26 mouse cellular contexts compared by ENCODE assay signal in genomic region chr9:20729451-20729850, GRCm38 (mm10). TPM values are rescaled to one million over a fixed set of nuclear protein-coding genes. Genes with fewer than 3 reads are reported as not detected.
DNase-seq lines count a peak whose midpoint lies in the region; ATAC-seq and TF ChIP-seq lines count a peak whose summit lies in the region.
"Had no signal": no experiment of that assay in that cellular context is flagged by ENCODE, and none has a peak within 500 bp of the region (broad histone marks: within the 10 kb centered on the region; RNA-seq: fewer than 3 reads in every experiment).

No protein-coding gene starts in this region.

- TF ChIP-seq CTCF in forebrain, postnatal 0 days (IDR thresholded peaks at IDR 0.05; ENCODE audit: low read depth), result 0 out of 2 replicates have a peak, but pooled peaks have one; percentile 7
- no peak for TF ChIP-seq CTCF in kidney, adult 2 months (conservative IDR thresholded peaks at IDR 0.05; ENCODE audit: insufficient read depth, insufficient read length, low read depth, low read length)
- no peak for TF ChIP-seq CTCF in midbrain, postnatal 0 days (IDR thresholded peaks at IDR 0.05)

- no peak for TF ChIP-seq POLR2A in kidney, adult 2 months (IDR thresholded peaks at IDR 0.05; ENCODE audit: low read depth, low read length)

- H3K27me3 ChIP-seq in forebrain, postnatal 0 days (ENCODE audit: insufficient read depth, low read length), result 0 out of 2 replicates have a peak, but pooled peaks cover 7% of the 10 kb centered on the region
- H3K27me3 ChIP-seq in forebrain, embryonic 15.5 days, result peaks cover 3% of the 10 kb centered on the region; the same call in 1 of the 2 replicates
- H3K27me3 ChIP-seq in kidney, adult 2 months (replicated peaks; ENCODE audit: control insufficient read depth, insufficient read depth, low read length), result peaks cover 3% of the 10 kb centered on the region; the same call in 1 of the 2 replicates
- no peaks in the 10 kb centered on the region for H3K27me3 ChIP-seq in midbrain, postnatal 0 days (ENCODE audit: insufficient read depth, low read length)
- H3K27me3 ChIP-seq in midbrain, embryonic 16.5 days (ENCODE audit: control insufficient read depth, insufficient read depth, low read depth, low read length), result no peaks in the 10 kb centered on the region

- H3K36me3 ChIP-seq in forebrain, postnatal 0 days (ENCODE audit: insufficient read depth), result no peaks in the 10 kb centered on the region
- no peaks in the 10 kb centered on the region for H3K36me3 ChIP-seq in forebrain, embryonic 15.5 days
- no peaks in the 10 kb centered on the region for H3K36me3 ChIP-seq in kidney, adult 2 months (ENCODE audit: control insufficient read depth, insufficient read depth, low read length)
- H3K36me3 ChIP-seq in midbrain, postnatal 0 days (ENCODE audit: insufficient read depth, low read length), result no peaks in the 10 kb centered on the region
- no peaks in the 10 kb centered on the region for H3K36me3 ChIP-seq in midbrain, embryonic 16.5 days (ENCODE audit: control insufficient read depth, insufficient read depth, low read length)
- H3K36me3 ChIP-seq: forebrain, embryonic 10.5 days; hindbrain, embryonic 13.5 days; limb, embryonic 12.5 days had no signal

- no peak overlapping the region for H3K4me2 ChIP-seq in forebrain, postnatal 0 days (ENCODE audit: low read depth)
- no peak overlapping the region for H3K4me2 ChIP-seq in forebrain, embryonic 15.5 days (replicated peaks)
- no peak overlapping the region for H3K4me2 ChIP-seq in midbrain, postnatal 0 days (ENCODE audit: low read depth, low read length, poor library complexity, severe bottlenecking)
- H3K4me2 ChIP-seq in midbrain, embryonic 16.5 days (ENCODE audit: low read length), result no peak overlapping the region
- H3K4me2 ChIP-seq: hindbrain, embryonic 13.5 days; limb, embryonic 12.5 days; liver, embryonic 11.5 days had no signal

- WGBS in forebrain, postnatal 0 days, result 27% methylated on average over 6 of the region's 6 CpGs
- 37% methylated on average over 6 of the region's 6 CpGs for WGBS in forebrain, embryonic 15.5 days
- 34% methylated on average over 6 of the region's 6 CpGs for WGBS in kidney, adult 2 months
- 41% methylated on average over 6 of the region's 6 CpGs for WGBS in midbrain, postnatal 0 days
- 48% methylated on average over 6 of the region's 6 CpGs for WGBS in midbrain, embryonic 16.5 days

- 0 out of 2 replicates have a peak, but pooled peaks cover 10% of the 10 kb centered on the region for H3K4me1 ChIP-seq in forebrain, postnatal 0 days (ENCODE audit: insufficient read depth)
- peaks cover 25% of the 10 kb centered on the region for H3K4me1 ChIP-seq in forebrain, embryonic 15.5 days
- H3K4me1 ChIP-seq in kidney, adult 2 months (ENCODE audit: control insufficient read depth, insufficient read depth, low read length), result no peaks in the 10 kb centered on the region
- H3K4me1 ChIP-seq in midbrain, postnatal 0 days (ENCODE audit: insufficient read depth, low read length), result peaks cover 12% of the 10 kb centered on the region; the same call in 1 of the 2 replicates
- peaks cover 23% of the 10 kb centered on the region for H3K4me1 ChIP-seq in midbrain, embryonic 16.5 days (ENCODE audit: control insufficient read depth, insufficient read depth, low read length)

- no peak overlapping the region for H3K4me3 ChIP-seq in forebrain, postnatal 0 days (ENCODE audit: low read depth, low read length)
- H3K4me3 ChIP-seq in forebrain, embryonic 15.5 days, result no peak overlapping the region
- no peak overlapping the region for H3K4me3 ChIP-seq in kidney, adult 2 months (ENCODE audit: insufficient read depth, low read depth, low read length)
- H3K4me3 ChIP-seq in midbrain, postnatal 0 days (ENCODE audit: low read depth, low read length), result no peak overlapping the region
- no peak overlapping the region for H3K4me3 ChIP-seq in midbrain, embryonic 16.5 days (ENCODE audit: low read depth, low read length)
- H3K4me3 ChIP-seq: forebrain, embryonic 10.5 days; hindbrain, embryonic 13.5 days; limb, embryonic 12.5 days; megakaryocyte, embryonic 14.5 days had no signal

- no peak for ATAC-seq in forebrain, postnatal 0 days
- no peak for ATAC-seq in forebrain, embryonic 15.5 days (replicated peaks)
- no peak for ATAC-seq in midbrain, postnatal 0 days (ENCODE audit: low FRiP score)
- ATAC-seq in midbrain, embryonic 16.5 days, result no peak
- ATAC-seq: activated CD4-positive, CD25-positive, alpha-beta regulatory T cell, adult 4 months; liver, postnatal 0 days had no signal

- peak; percentile 23 for DNase-seq in forebrain, postnatal 0 days
- DNase-seq in kidney, postnatal 4 days, result peak; percentile 52 to 62
- DNase-seq in kidney, adult 2 months, result no peak
- peak; percentile 53 for DNase-seq in midbrain, postnatal 0 days (ENCODE audit: low spot score)
- peak; percentile 57 for DNase-seq in MN1 (ENCODE audit: low spot score)
- DNase-seq in embryo, embryonic 11 days, result no peak
- DNase-seq: adrenal gland, adult 8-10 months; cerebellum, adult 18-20 months; cerebellum, postnatal 25 days; gastrocnemius, postnatal 25 days; kidney, adult 8-10 months; liver, postnatal 0 days; lung, postnatal 14 days; right cerebral cortex, postnatal 25 days; thymus, adult 18-20 months; thymus, postnatal 36 days had no signal

- no peak overlapping the region for H3K27ac ChIP-seq in forebrain, postnatal 0 days (ENCODE audit: low read depth, low read length)
- H3K27ac ChIP-seq in forebrain, embryonic 15.5 days (replicated peaks), result no peak overlapping the region
- H3K27ac ChIP-seq in kidney, adult 2 months (ENCODE audit: insufficient read depth, low read depth, low read length), result no peak overlapping the region
- H3K27ac ChIP-seq in midbrain, postnatal 0 days (ENCODE audit: low read depth, low read length), result no peak overlapping the region
- H3K27ac ChIP-seq in midbrain, embryonic 16.5 days (ENCODE audit: low read length), result no peak overlapping the region
- H3K27ac ChIP-seq: forebrain, embryonic 10.5 days; hindbrain, embryonic 13.5 days; limb, embryonic 12.5 days had no signal

- no peaks in the 10 kb centered on the region for H3K9me3 ChIP-seq in forebrain, postnatal 0 days (ENCODE audit: low read length)
- no peaks in the 10 kb centered on the region for H3K9me3 ChIP-seq in forebrain, embryonic 15.5 days
- H3K9me3 ChIP-seq in midbrain, postnatal 0 days (ENCODE audit: low read length), result no peaks in the 10 kb centered on the region
- no peaks in the 10 kb centered on the region for H3K9me3 ChIP-seq in midbrain, embryonic 16.5 days (replicated peaks; ENCODE audit: control insufficient read depth, low read length, poor library complexity, severe bottlenecking)
- H3K9me3 ChIP-seq: forebrain, embryonic 10.5 days; hindbrain, embryonic 13.5 days; limb, embryonic 12.5 days; megakaryocyte, embryonic 14.5 days had no signal

- no peak overlapping the region for H3K9ac ChIP-seq in forebrain, postnatal 0 days
- no peak overlapping the region for H3K9ac ChIP-seq in forebrain, embryonic 15.5 days (replicated peaks)
- H3K9ac ChIP-seq in midbrain, postnatal 0 days (replicated peaks; ENCODE audit: low read length, poor library complexity, severe bottlenecking), result no peak overlapping the region
- no peak overlapping the region for H3K9ac ChIP-seq in midbrain, embryonic 16.5 days (ENCODE audit: low read depth, low read length)
- H3K9ac ChIP-seq: hindbrain, embryonic 13.5 days; limb, embryonic 12.5 days; liver, postnatal 0 days had no signal

RNA-seq across cellular contexts. Expression of gene Olfm2, which starts 16.7 kb away (rescaled TPM):
- total RNA-seq in forebrain, postnatal 0 days (2014; rRNA removed), result 251 and 263 TPM in 2 replicates
- 210 and 249 TPM in 2 replicates for polyA plus RNA-seq in forebrain, postnatal 0 days (2015; fragmentation: Nextera tagmentation; extraction: Ambion mirVana)
- polyA plus RNA-seq in forebrain, embryonic 15.5 days (2015; fragmentation: Nextera tagmentation; extraction: Ambion mirVana), result 121 and 123 TPM in 2 replicates
- 2.0 and 2.3 TPM in 2 replicates for polyA plus RNA-seq in kidney, adult 2 months (2012; rRNA removed)
- 301 and 342 TPM in 2 replicates for total RNA-seq in midbrain, postnatal 0 days (2014; rRNA removed)
- polyA plus RNA-seq in midbrain, postnatal 0 days (2015; fragmentation: Nextera tagmentation; extraction: Ambion mirVana), result 245 and 273 TPM in 2 replicates
- polyA plus RNA-seq in midbrain, embryonic 16.5 days (2015; fragmentation: Nextera tagmentation; extraction: Ambion mirVana), result 225 and 251 TPM in 2 replicates
- total RNA-seq: monocyte, adult 5-6 weeks; neutrophil, adult 5-6 weeks had no signal

Comparison
In these comparisons a context has a peak if more than half of its experiments do, and no peak if none do; other contexts are left out.
1. DNase-seq: peak in forebrain, postnatal 0 days (single experiment), kidney, postnatal 4 days (2 of 2), midbrain, postnatal 0 days (single experiment) and MN1 (single experiment); none in kidney, adult 2 months (single experiment) and embryo, embryonic 11 days (single experiment).
2. RNA of gene Olfm2, which starts 16.7 kb away (polyA plus RNA-seq): 225 to 251 TPM in midbrain, embryonic 16.5 days, 210 to 249 TPM in forebrain, postnatal 0 days, 245 to 273 TPM in midbrain, postnatal 0 days and 121 to 123 TPM in forebrain, embryonic 15.5 days; 2.0 to 2.3 TPM in kidney, adult 2 months; every median in the first group is over 10 times any median in the second.